Mouse (Mus musculus) bone marrow, adult 2 months (tissue): ENCODE data around the gene Hrk.

Experiments used
- CTCF ChIP-seq: fragments of 200-500 bp; IDR thresholded peaks from 2 replicates; pipeline ENCODE4 v1.5.1; 2011; ENCODE audit warnings: low read length, control low read depth; ENCODE audit not compliant: control insufficient read depth, insufficient read depth
- POLR2A ChIP-seq: fragments of 200-500 bp; IDR thresholded peaks from 2 replicates; pipeline ENCODE4 v1.6.1; 2011; ENCODE audit warnings: low read depth, mild to moderate bottlenecking, control low read depth, low read length, borderline replicate concordance; ENCODE audit not compliant: control insufficient read depth

- TF ChIP-seq POLR2A (no peak), CTCF (no peak)
Observed at GRCm38 (mm10) chr5:118177640-118178039, 13.2 kb downstream of the Hrk start.
